Mouse (Mus musculus): ENCODE measurements around the gene Ccdc175. TPM values are rescaled to one million over a fixed set of nuclear protein-coding genes. Genes with fewer than 3 reads are reported as not detected.

Ccdc175 gene
- polyA plus RNA-seq, 1 experiment, result 12.6 TPM

GRCm38 (mm10) chr12:72158421-72158820 lies 26.4 kb downstream of the Ccdc175 start:
- TF ChIP-seq CTCF (IDR thresholded peaks at IDR 0.05; ENCODE audit: control insufficient read depth, insufficient read depth, insufficient replicate concordance, low read depth, low read length), result no peak
- Histone ChIP-seq H3K27ac (ENCODE audit: control insufficient read depth, insufficient read depth, low read depth, low read length) (no peak overlapping the region), H3K4me1 (ENCODE audit: control insufficient read depth, insufficient read depth, low read length) (no peaks in the 10 kb centered on the region), H3K4me3 (ENCODE audit: control insufficient read depth, low read depth, low read length) (no peak overlapping the region), H3K36me3 (ENCODE audit: control insufficient read depth, insufficient read depth, low read length) (no peaks in the 10 kb centered on the region), H3K27me3 (ENCODE audit: control insufficient read depth, insufficient read depth, low read length) (no peaks in the 10 kb centered on the region)

- Histone ChIP-seq H3K27me3 (ENCODE audit: control insufficient read depth, insufficient read depth, low read length) (no peaks in the 10 kb centered on the region), H3K4me1 (ENCODE audit: control insufficient read depth, insufficient read depth, low read length) (no peaks in the 10 kb centered on the region), H3K4me3 (ENCODE audit: control insufficient read depth, low read depth, low read length) (no peak overlapping the region), H3K36me3 (ENCODE audit: control insufficient read depth, insufficient read depth, low read length) (no peaks in the 10 kb centered on the region), H3K27ac (ENCODE audit: control insufficient read depth, insufficient read depth, low read depth, low read length) (no peak overlapping the region)
- TF ChIP-seq POLR2A (IDR thresholded peaks at IDR 0.05; ENCODE audit: control insufficient read depth, low read depth, low read length) (no peak), CTCF (IDR thresholded peaks at IDR 0.05; ENCODE audit: control insufficient read depth, insufficient read depth, insufficient replicate concordance, low read depth, low read length) (no peak)
These were observed 34.0 kb downstream of the Ccdc175 start for GRCm38 (mm10) chr12:72150786-72151185.

GRCm38 (mm10) chr12:72129203-72129602 lies 55.6 kb downstream of the Ccdc175 start:
- H3K4me1 ChIP-seq (ENCODE audit: control insufficient read depth, insufficient read depth, low read length), result no peaks in the 10 kb centered on the region
- H3K4me3 ChIP-seq (ENCODE audit: control insufficient read depth, low read depth, low read length), result no peak overlapping the region
- no peaks in the 10 kb centered on the region for H3K27me3 ChIP-seq (ENCODE audit: control insufficient read depth, insufficient read depth, low read length)
- no peak for TF ChIP-seq CTCF (IDR thresholded peaks at IDR 0.05; ENCODE audit: control insufficient read depth, insufficient read depth, insufficient replicate concordance, low read depth, low read length)
- no peak for TF ChIP-seq POLR2A (IDR thresholded peaks at IDR 0.05; ENCODE audit: control insufficient read depth, low read depth, low read length)
- H3K36me3 ChIP-seq (ENCODE audit: control insufficient read depth, insufficient read depth, low read length), result no peaks in the 10 kb centered on the region
- no peak overlapping the region for H3K27ac ChIP-seq (ENCODE audit: control insufficient read depth, insufficient read depth, low read depth, low read length)

- H3K36me3 ChIP-seq (ENCODE audit: control insufficient read depth, insufficient read depth, low read length), result no peaks in the 10 kb centered on the region
- no peaks in the 10 kb centered on the region for H3K27me3 ChIP-seq (ENCODE audit: control insufficient read depth, insufficient read depth, low read length)
- 0 out of 2 replicates have a peak, but pooled peaks cover 2% of the 10 kb centered on the region for H3K4me1 ChIP-seq (ENCODE audit: control insufficient read depth, insufficient read depth, low read length)
- H3K4me3 ChIP-seq (ENCODE audit: control insufficient read depth, low read depth, low read length), result no peak overlapping the region; the same call in none of the 2 replicates
- TF ChIP-seq CTCF (IDR thresholded peaks at IDR 0.05; ENCODE audit: control insufficient read depth, insufficient read depth, insufficient replicate concordance, low read depth, low read length) (no peak), POLR2A (IDR thresholded peaks at IDR 0.05; ENCODE audit: control insufficient read depth, low read depth, low read length) (no peak)
- no peak overlapping the region for H3K27ac ChIP-seq (ENCODE audit: control insufficient read depth, insufficient read depth, low read depth, low read length)
These were observed 69.0 kb downstream of the Ccdc175 start for GRCm38 (mm10) chr12:72115686-72116345.

- no peak overlapping the region for H3K27ac ChIP-seq (ENCODE audit: control insufficient read depth, insufficient read depth, low read depth, low read length)
- TF ChIP-seq CTCF (IDR thresholded peaks at IDR 0.05; ENCODE audit: control insufficient read depth, insufficient read depth, insufficient replicate concordance, low read depth, low read length) (no peak), POLR2A (IDR thresholded peaks at IDR 0.05; ENCODE audit: control insufficient read depth, low read depth, low read length) (no peak)
- no peak overlapping the region for H3K4me3 ChIP-seq (ENCODE audit: control insufficient read depth, low read depth, low read length)
- no peaks in the 10 kb centered on the region for H3K36me3 ChIP-seq (ENCODE audit: control insufficient read depth, insufficient read depth, low read length)
- 0 out of 2 replicates have a peak, but pooled peaks cover 2% of the 10 kb centered on the region for H3K4me1 ChIP-seq (ENCODE audit: control insufficient read depth, insufficient read depth, low read length)
- H3K27me3 ChIP-seq (ENCODE audit: control insufficient read depth, insufficient read depth, low read length), result no peaks in the 10 kb centered on the region
These were observed 69.7 kb downstream of the Ccdc175 start for GRCm38 (mm10) chr12:72115126-72115525.

- TF ChIP-seq CTCF (IDR thresholded peaks at IDR 0.05; ENCODE audit: control insufficient read depth, insufficient read depth, insufficient replicate concordance, low read depth, low read length), result no peak
- TF ChIP-seq POLR2A (IDR thresholded peaks at IDR 0.05; ENCODE audit: control insufficient read depth, low read depth, low read length), result no peak
- H3K4me3 ChIP-seq (ENCODE audit: control insufficient read depth, low read depth, low read length), result no peak overlapping the region
- H3K36me3 ChIP-seq (ENCODE audit: control insufficient read depth, insufficient read depth, low read length), result no peaks in the 10 kb centered on the region; the same call in 1 of the 2 replicates
- H3K27me3 ChIP-seq (ENCODE audit: control insufficient read depth, insufficient read depth, low read length), result no peaks in the 10 kb centered on the region
- H3K4me1 ChIP-seq (ENCODE audit: control insufficient read depth, insufficient read depth, low read length), result no peaks in the 10 kb centered on the region
- no peak overlapping the region for H3K27ac ChIP-seq (ENCODE audit: control insufficient read depth, insufficient read depth, low read depth, low read length)
These were observed 80.1 kb downstream of the Ccdc175 start for GRCm38 (mm10) chr12:72104525-72105281.

GRCm38 (mm10) chr12:72104027-72104426 lies 80.8 kb downstream of the Ccdc175 start:
- H3K4me3 ChIP-seq (ENCODE audit: control insufficient read depth, low read depth, low read length), result no peak overlapping the region
- H3K4me1 ChIP-seq (ENCODE audit: control insufficient read depth, insufficient read depth, low read length), result no peaks in the 10 kb centered on the region
- H3K36me3 ChIP-seq (ENCODE audit: control insufficient read depth, insufficient read depth, low read length), result no peaks in the 10 kb centered on the region; the same call in 1 of the 2 replicates
- TF ChIP-seq POLR2A (IDR thresholded peaks at IDR 0.05; ENCODE audit: control insufficient read depth, low read depth, low read length) (no peak), CTCF (IDR thresholded peaks at IDR 0.05; ENCODE audit: control insufficient read depth, insufficient read depth, insufficient replicate concordance, low read depth, low read length) (no peak)
- H3K27ac ChIP-seq (ENCODE audit: control insufficient read depth, insufficient read depth, low read depth, low read length), result no peak overlapping the region
- H3K27me3 ChIP-seq (ENCODE audit: control insufficient read depth, insufficient read depth, low read length), result no peaks in the 10 kb centered on the region
